Mouse (Mus musculus) testis, adult 10 weeks (tissue): ENCODE results near the gene P4htm. TPM values are rescaled to one million over a fixed set of nuclear protein-coding genes. Genes with fewer than 3 reads are reported as not detected.

Source experiments
- polyA plus RNA-seq: library from polyadenylated mRNA; stranded (reverse); fragments of 350-450 nt; fragmentation: Illumina TruSeq; extraction: RNeasy Lipid Tissue Mini Kit (QIAGEN cat#74804); gene quantifications from one replicate; pipeline ENCODE4 v1.2.3, GENCODE M21; 2014; ENCODE audit warnings: low read depth, low replicate concordance

Gene P4htm
- polyA plus RNA-seq: 0.14 TPM

GRCm38 (mm10) chr9:108596998-108597764 is at the start of gene P4htm:
Gene P4htm (minus strand): TSS chr9:108597667.

GRCm38 (mm10) chr9:108578545-108579343 is 18.7 kb downstream of the P4htm start, which contains the start of gene Wdr6:
Gene Wdr6 (minus strand): TSS chr9:108578739.

GRCm38 (mm10) chr9:108569381-108570206 is 27.9 kb downstream of the P4htm start, which contains the start of gene Dalrd3:
Gene Dalrd3 (plus strand): TSS chr9:108569886.

DNA sequence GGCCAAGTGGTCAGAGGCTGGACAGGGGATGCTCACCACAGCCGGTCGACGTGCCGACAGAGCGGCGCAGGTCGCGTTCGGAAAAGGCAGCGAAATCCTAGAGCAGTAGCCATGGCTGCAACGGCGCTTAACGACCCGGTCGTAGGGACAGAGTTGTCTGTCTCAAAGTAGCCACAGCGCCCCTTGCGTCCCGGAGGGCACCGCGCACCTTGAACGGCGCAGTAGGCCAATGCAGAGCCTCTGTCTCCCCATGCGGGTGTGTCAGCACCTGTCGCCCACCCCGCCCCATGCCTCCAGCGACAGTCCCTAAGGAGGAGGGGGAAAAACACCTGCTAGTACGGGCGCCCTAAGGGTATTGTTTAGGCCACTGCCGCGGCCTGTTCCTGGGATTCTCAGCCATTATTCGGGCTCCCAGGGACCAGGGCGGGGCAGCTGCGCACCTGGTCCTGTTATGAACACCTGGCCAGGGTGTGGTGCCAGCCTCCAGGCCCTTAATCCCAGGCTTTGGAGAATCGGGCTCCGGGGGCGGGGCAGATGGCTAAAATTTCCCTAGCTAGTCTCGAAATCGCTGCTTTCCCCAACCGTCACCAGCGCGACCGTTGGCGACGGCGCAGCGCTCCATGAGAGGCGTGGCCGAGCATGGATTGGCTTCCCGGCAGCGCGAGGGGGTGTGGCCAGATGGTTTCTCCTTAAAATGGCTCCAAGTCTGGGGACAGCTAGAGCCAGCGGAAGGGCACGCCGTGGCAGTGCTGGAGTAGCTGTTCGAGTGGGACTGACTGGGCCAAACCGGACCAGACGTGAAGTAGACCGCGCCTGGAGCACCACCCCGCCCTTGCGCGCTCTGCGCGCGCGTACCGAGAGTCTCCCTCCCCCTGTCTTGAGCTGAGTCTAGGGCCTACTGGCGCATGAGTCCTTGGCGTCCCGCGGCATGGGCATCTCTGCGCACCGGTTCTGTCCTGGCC is 30.4 kb downstream of the P4htm start, which contains the start of gene Ndufaf3:
Gene Ndufaf3, minus strand, starts transcription at position 620 of the 962 bp plus-strand sequence.

DNA sequence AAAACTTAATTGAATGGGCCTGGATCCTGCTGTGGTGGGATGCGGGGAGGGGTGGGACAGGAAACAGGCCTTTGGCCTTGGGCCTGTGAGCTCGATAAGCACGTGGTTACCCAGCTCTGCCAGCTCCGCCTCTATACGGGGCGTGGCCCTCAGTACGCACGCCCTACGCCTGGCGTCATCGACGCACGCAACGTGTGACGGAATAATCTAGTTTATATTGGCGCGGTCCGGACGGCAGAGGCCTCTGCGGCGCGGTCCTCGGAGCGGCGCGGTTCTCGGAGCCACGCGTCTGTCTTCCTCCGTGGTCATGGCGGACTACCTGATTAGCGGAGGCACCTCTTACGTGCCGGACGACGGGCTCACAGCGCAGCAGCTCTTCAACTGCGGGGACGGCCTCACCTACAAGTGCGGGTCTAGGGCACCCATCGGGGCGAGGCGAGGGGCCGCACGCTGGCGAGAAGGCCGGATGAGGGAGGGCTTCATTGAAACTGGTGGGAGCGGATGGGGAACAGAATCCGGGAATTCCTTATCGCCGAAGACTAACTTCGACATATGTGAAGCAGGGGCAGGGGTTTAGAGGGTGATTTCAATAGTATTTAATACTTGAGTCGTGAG is 37.1 kb downstream of the P4htm start, which contains the start of gene Impdh2:
Gene Impdh2, plus strand, starts transcription at position 60 of the 615 bp plus-strand sequence.

Other genes starting within 250 kb of the P4htm start
- gene Usp4, start 249.8 kb downstream of the P4htm start, polyA plus RNA-seq: 93.9 TPM
- gene 1700102P08Rik, start 204.9 kb downstream of the P4htm start, polyA plus RNA-seq: 278 TPM
- gene Ccdc36, start 169.2 kb downstream of the P4htm start, polyA plus RNA-seq: 8.6 TPM
- gene BC048562, start 161.2 kb downstream of the P4htm start, polyA plus RNA-seq: 10.4 TPM
- 3.0 TPM for gene Ccdc71, start 137.1 kb downstream of the P4htm start, polyA plus RNA-seq
- 1.3 TPM for gene Klhdc8b, start 136.1 kb downstream of the P4htm start, polyA plus RNA-seq
- 2.0 TPM for gene Lamb2, start 117.9 kb downstream of the P4htm start, polyA plus RNA-seq
- 14.4 TPM for gene Usp19, start 107.1 kb downstream of the P4htm start, polyA plus RNA-seq
- 74.8 TPM for gene Qars, start 90.0 kb downstream of the P4htm start, polyA plus RNA-seq
- gene Qrich1, start 80.9 kb downstream of the P4htm start, polyA plus RNA-seq: 151 TPM
- gene Impdh2, start 37.4 kb downstream of the P4htm start, polyA plus RNA-seq: 69.5 TPM
- gene Ndufaf3, start 30.2 kb downstream of the P4htm start, polyA plus RNA-seq: 28.8 TPM
- 5.2 TPM for gene Dalrd3, start 27.8 kb downstream of the P4htm start, polyA plus RNA-seq
- gene Wdr6, start 18.9 kb downstream of the P4htm start, polyA plus RNA-seq: 0.83 TPM
- 266 TPM for gene Arih2, start 51.7 kb upstream of the P4htm start, polyA plus RNA-seq
- gene Slc25a20, start 64.4 kb upstream of the P4htm start, polyA plus RNA-seq: 32.2 TPM
- gene Prkar2a, start 91.6 kb upstream of the P4htm start, polyA plus RNA-seq: 714 TPM
- gene Ip6k2, start 186.1 kb upstream of the P4htm start, polyA plus RNA-seq: 106 TPM
- 0.18 TPM for gene Nckipsd, start 210.7 kb upstream of the P4htm start, polyA plus RNA-seq
- gene Celsr3, start 228.7 kb upstream of the P4htm start, polyA plus RNA-seq: 0.04 TPM